Mouse (Mus musculus) intestine, postnatal 0 days (tissue): ENCODE measurements around the gene BC030499. TPM values are rescaled to one million over a fixed set of nuclear protein-coding genes. Genes with fewer than 3 reads are reported as not detected.

ENCODE experiments used
- ATAC-seq: fragments of 200-750 bp; cut with Nextera tagmentation; 2 replicates; pipeline ENCODE4 v1.8.0; 2017; ENCODE audit warnings: mild to moderate bottlenecking, moderate TSS enrichment, moderate library complexity
- H3K27ac ChIP-seq: fragments of 300-500 bp; sonication (generic); 2 replicates; pipeline ENCODE4 v1.5.1; 2014; ENCODE audit warnings: mild to moderate bottlenecking, low read depth, low read length, moderate library complexity
- H3K27me3 ChIP-seq: fragments of 300-500 bp; sonication (generic); replicated peaks from 2 replicates; pipeline ENCODE4 v1.6.1; 2014; ENCODE audit warnings: low read length, mixed read lengths; ENCODE audit not compliant: control insufficient read depth, insufficient read depth
- H3K36me3 ChIP-seq: fragments of 300-500 bp; sonication (generic); 2 replicates; pipeline ENCODE4 v1.6.1; 2014; ENCODE audit warnings: mild to moderate bottlenecking, moderate library complexity; ENCODE audit not compliant: control insufficient read depth, insufficient read depth
- H3K4me1 ChIP-seq: fragments of 300-500 bp; sonication (generic); replicated peaks from 2 replicates; pipeline ENCODE4 v1.6.1; 2014; ENCODE audit warnings: antibody characterized with exemption, low read length, mixed read lengths; ENCODE audit not compliant: control insufficient read depth, insufficient read depth
- H3K4me2 ChIP-seq: fragments of 300-500 bp; sonication (generic); replicated peaks from 2 replicates; pipeline ENCODE4 v1.6.1; 2014; ENCODE audit warnings: low read depth, mild to moderate bottlenecking, moderate library complexity
- H3K4me3 ChIP-seq: fragments of 300-500 bp; sonication (generic); 2 replicates; pipeline ENCODE4 v1.5.1; 2014; ENCODE audit warnings: low read depth, low read length
- H3K9ac ChIP-seq: fragments of 300-500 bp; sonication (generic); 2 replicates; pipeline ENCODE4 v1.6.1; 2014; ENCODE audit warnings: mild to moderate bottlenecking, low read depth, low read length
- H3K9me3 ChIP-seq: fragments of 300-500 bp; sonication (generic); 2 replicates; pipeline ENCODE4 v1.6.1; 2016; ENCODE audit warnings: mixed run types; ENCODE audit not compliant: control insufficient read depth
- CTCF ChIP-seq: sonication (generic); IDR thresholded peaks from 2 replicates; pipeline ENCODE4 v1.5.1; 2016; ENCODE audit warnings: low read depth, mild to moderate bottlenecking, control low read depth, antibody characterized with exemption, moderate library complexity
- WGBS: fragments of 180-500 bp; shearing (Covaris S2); extraction: QIAGEN DNeasy Blood & Tissue Kit; methylation state at CpG from one replicate; pipeline ENCODE4 v1.1.7; 2014; 5-methylcytosine and 5-hydroxymethylcytosine counted together
- polyA plus RNA-seq: library from polyadenylated mRNA; unstranded; fragments of >200 nt; fragmentation: Nextera tagmentation; extraction: Ambion mirVana; gene quantifications from 2 replicates; pipeline ENCODE4 v1.2.1, GENCODE M21; 2015

The BC030499 gene
- 0.07 TPM in 1 of 2 replicates, not detected in the other for polyA plus RNA-seq

DNA sequence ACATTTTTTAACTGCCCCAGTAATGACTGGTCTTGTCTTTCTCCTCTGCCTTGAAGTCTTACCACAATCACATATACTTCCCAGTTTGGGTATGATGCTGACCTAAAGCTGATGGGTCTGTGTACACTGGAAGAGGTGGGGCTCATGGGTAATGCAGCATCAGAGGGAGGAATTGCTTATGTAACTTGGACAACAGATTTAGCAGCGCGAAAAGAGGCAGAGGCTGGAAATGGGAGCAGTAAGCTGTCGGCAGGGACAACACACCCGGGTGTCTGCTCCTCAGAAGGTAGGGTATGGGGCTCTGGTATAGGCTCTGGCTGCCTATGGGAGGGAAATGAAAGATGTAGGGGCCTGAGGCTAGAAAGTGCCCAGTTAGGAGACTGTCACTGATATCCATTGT lies at the start of gene BC030499:
BC030499 (plus strand) TSS at position 188 of the 400 bp plus-strand sequence.
- ATAC-seq = no peak
- Histone ChIP-seq H3K9ac (no peak within 1 kb of the TSS), H3K27ac (no peak within 1 kb of the TSS), H3K4me1 (no peaks in the 10 kb centered on the region), H3K27me3 (no peaks in the 10 kb centered on the region), H3K4me2 (no peak within 1 kb of the TSS), H3K4me3 (no peak within 1 kb of the TSS), H3K9me3 (no peaks in the 10 kb centered on the region), H3K36me3 (peaks cover 66% of the 10 kb centered on the region)
- TF ChIP-seq CTCF = no peak
- WGBS = 93% methylated on average over 4 of the region's 4 CpGs

DNA sequence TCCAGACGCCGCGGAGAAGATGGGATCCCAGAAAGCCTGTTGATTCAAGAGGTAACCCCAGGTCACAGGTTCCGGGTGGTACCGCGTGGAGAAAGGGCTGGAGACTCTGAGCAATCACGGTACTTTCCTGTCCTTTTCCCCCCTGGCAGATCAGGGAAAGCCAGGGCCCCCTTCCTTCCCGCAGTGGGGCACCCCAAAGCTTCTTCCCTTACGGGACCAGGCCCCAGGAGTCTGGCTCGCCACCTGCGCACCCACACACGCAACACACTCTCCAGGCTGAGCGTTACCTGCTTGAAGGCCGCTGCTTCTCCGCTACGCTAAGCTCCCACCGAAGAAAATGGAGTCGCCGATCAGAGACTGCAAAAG lies 45.4 kb upstream of the BC030499 start:
- peaks cover 5% of the 10 kb centered on the region for H3K4me1 ChIP-seq
- H3K9ac ChIP-seq = peak overlapping the region; percentile 82
- H3K27me3 ChIP-seq = no peaks in the 10 kb centered on the region
- peaks cover 16% of the 10 kb centered on the region for H3K36me3 ChIP-seq
- no peak for TF ChIP-seq CTCF
- peak overlapping the region; percentile 72 for H3K4me2 ChIP-seq
- peak overlapping the region; percentile 93 for H3K27ac ChIP-seq
- H3K4me3 ChIP-seq = peak overlapping the region; percentile 72
- ATAC-seq = peak; percentile 5
- under 1% methylated on average over 19 of the region's 19 CpGs for WGBS
- no peaks in the 10 kb centered on the region for H3K9me3 ChIP-seq

DNA sequence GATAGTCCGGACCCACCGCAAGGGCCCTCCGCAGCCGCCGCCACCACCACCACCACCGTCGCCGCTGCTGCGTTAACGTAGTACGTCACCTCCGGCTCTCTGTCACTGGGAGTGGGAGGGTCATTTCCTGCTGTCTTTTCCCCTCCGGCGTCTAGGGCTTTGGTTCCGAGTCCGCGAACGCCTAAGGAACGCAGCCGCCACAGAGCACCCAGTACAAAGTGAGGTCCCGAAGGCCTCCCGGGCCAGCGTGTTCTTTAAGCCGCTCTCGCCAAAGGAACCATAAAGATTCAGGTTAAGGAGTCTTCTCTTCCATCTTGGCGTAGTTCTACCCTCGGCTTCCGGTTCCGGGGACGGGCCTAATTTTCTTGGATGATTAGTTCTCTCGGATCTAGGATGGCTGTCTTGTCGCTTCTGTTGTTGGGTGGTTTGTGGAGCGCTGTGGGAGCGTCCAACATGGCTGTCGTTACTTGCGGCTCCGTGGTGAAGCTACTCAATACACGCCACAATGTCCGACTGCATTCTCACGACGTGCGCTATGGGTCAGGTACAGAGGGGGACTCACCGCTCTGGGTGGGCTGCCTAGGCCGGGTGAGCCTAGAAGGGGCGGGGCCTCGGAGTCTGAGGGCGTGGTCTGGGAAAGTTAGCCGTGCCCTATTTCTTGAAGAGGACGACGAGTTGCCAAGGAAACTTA lies 44.9 kb upstream of the BC030499 start, which contains the start of the genes Sdf2 and Supt6:
Sdf2 (plus strand) TSS at position 120 of the 691 bp plus-strand sequence.
Supt6 (minus strand) TSS at position 361 of the 691 bp plus-strand sequence.
- H3K4me3 ChIP-seq = peak within 1 kb of the TSS; percentile 72
- peak; percentile 87 for ATAC-seq
- WGBS = under 1% methylated on average over 50 of the region's 50 CpGs
- H3K4me1 ChIP-seq = peaks cover 5% of the 10 kb centered on the region
- no peaks in the 10 kb centered on the region for H3K27me3 ChIP-seq
- H3K36me3 ChIP-seq = peaks cover 13% of the 10 kb centered on the region
- peak within 1 kb of the TSS; percentile 82 for H3K9ac ChIP-seq
- TF ChIP-seq CTCF = no peak
- H3K4me2 ChIP-seq = peak within 1 kb of the TSS; percentile 72
- no peaks in the 10 kb centered on the region for H3K9me3 ChIP-seq
- peak within 1 kb of the TSS; percentile 93 for H3K27ac ChIP-seq

DNA sequence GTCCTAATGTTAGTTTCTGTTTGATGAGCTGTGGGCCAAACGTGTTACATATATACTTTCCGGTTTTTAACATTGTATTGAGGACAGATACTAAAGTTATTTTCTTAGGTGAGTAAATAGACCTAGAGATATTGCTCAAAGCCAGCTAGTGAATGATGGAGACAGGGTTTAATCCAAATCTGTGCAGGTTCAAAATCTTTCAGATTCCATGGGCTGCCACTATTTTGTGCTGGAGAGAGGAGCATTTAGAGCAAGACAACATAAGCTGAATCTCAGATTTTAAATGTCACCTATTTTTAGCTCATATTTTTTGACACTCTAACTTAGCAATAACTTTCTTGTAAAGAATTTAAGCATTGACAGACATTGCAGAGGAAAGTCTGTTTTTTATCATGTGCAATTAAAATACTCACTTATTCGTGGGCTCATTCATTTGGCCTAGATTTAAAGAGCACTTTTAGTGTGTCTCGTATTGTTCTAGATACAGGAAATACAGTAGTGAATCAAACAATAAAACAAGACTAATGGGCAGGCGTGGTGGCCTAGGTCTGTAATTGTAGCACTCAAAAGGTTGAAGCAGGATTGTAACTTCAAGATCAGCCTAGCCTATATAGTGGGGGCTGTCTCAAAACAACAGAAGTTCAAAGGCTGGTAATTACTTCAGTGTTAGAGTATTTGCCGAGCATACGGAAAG lies 44.2 kb upstream of the BC030499 start:
- Histone ChIP-seq H3K4me1 (peaks cover 5% of the 10 kb centered on the region), H3K9ac (peak overlapping the region; percentile 82; the same call in 1 of the 2 replicates), H3K27me3 (no peaks in the 10 kb centered on the region), H3K27ac (peak overlapping the region; percentile 93), H3K4me3 (peak overlapping the region; percentile 72), H3K36me3 (peaks cover 14% of the 10 kb centered on the region; the same call in 1 of the 2 replicates), H3K9me3 (no peaks in the 10 kb centered on the region), H3K4me2 (peak overlapping the region; percentile 72)
- ATAC-seq = no peak
- WGBS = 21% methylated on average over 7 of the region's 7 CpGs
- TF ChIP-seq CTCF = no peak

DNA sequence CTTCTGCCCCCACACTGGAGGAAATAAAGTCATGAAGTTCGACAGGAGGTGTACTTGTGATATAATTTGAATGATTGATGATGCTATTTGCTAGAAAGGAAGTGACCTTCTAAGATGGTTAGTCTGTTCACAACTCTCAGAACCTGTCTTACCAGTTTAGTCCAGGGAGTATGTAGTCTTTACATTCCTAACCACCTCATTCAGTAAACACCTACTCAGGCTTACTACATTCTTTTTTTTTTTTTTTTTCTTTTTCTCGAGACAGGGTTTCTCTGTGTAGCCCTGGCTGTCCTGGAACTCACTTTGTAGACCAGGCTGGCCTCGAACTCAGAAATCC lies 43.7 kb upstream of the BC030499 start:
- Histone ChIP-seq H3K27ac (no peak overlapping the region), H3K4me2 (peak overlapping the region; percentile 72), H3K9me3 (no peaks in the 10 kb centered on the region), H3K27me3 (no peaks in the 10 kb centered on the region), H3K36me3 (peaks cover 17% of the 10 kb centered on the region; the same call in 1 of the 2 replicates), H3K9ac (0 out of 2 replicates have a peak overlapping the region, but pooled peaks have one; percentile 1), H3K4me1 (peaks cover 5% of the 10 kb centered on the region), H3K4me3 (peak overlapping the region; percentile 72; the same call in 1 of the 2 replicates)
- ATAC-seq = 0 out of 2 replicates have a peak, but pooled peaks have one; percentile 17
- TF ChIP-seq CTCF = no peak
- WGBS = 24% methylated on average over 3 of the region's 3 CpGs

DNA sequence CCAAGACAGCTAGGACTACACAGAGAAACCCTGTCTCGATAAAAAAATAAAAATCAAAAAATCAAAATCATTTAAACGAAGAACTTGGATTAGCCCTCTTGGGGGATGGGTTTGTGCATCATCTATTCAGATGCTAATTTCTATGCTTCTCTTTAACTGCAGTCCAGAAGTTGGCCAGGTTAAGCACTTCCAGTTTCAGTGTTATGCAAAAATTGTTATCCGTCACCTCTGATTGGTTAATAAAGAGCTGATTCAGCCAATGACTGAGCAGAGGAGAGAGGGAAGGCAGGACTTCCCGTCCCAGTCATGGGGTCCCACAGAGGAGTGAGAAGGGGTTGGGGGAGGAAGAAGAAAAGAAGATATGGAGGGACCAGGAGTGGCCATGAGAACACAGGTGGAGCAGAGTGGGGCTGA lies 42.9 kb upstream of the BC030499 start:
- Histone ChIP-seq H3K27ac (no peak overlapping the region), H3K4me2 (no peak overlapping the region), H3K4me1 (peaks cover 5% of the 10 kb centered on the region), H3K9ac (no peak overlapping the region), H3K36me3 (peaks cover 21% of the 10 kb centered on the region; the same call in 1 of the 2 replicates), H3K9me3 (no peaks in the 10 kb centered on the region), H3K4me3 (no peak overlapping the region), H3K27me3 (no peaks in the 10 kb centered on the region)
- ATAC-seq = no peak
- no peak for TF ChIP-seq CTCF
- 64% methylated on average over 4 of the region's 4 CpGs for WGBS
